Mouse (Mus musculus) lung, adult 2 months (tissue): ENCODE measurements around the gene Nsmf. TPM values are rescaled to one million over a fixed set of nuclear protein-coding genes. Genes with fewer than 3 reads are reported as not detected.

Source experiments
- DNase-seq: peaks from one replicate; pipeline ENCODE4 v3.0.0; 2022
- H3K4me1 ChIP-seq: fragments of 200-500 bp; 2 replicates; pipeline ENCODE4 v1.6.1; 2011; ENCODE audit warnings: low read length; ENCODE audit not compliant: control insufficient read depth, insufficient read depth
- H3K4me3 ChIP-seq: fragments of 200-500 bp; replicated peaks from 2 replicates; pipeline ENCODE3; 2011; ENCODE audit warnings: low read depth, mild to moderate bottlenecking, control low read depth, low read length; ENCODE audit errors: extremely low read depth
- CTCF ChIP-seq: fragments of 200-500 bp; IDR thresholded peaks from 2 replicates; pipeline ENCODE4 v1.5.1; 2011; ENCODE audit warnings: mild to moderate bottlenecking, low read length, control low read depth; ENCODE audit not compliant: insufficient read depth
- POLR2A ChIP-seq: fragments of 200-500 bp; IDR thresholded peaks from 2 replicates; pipeline ENCODE4 v1.6.1; 2011; ENCODE audit warnings: low read depth, mild to moderate bottlenecking, control low read depth, low read length, borderline replicate concordance; ENCODE audit errors: extremely low read depth
- WGBS: fragments of 180-500 bp; shearing (Covaris S2); methylation state at CpG from one replicate; pipeline ENCODE4 v1.1.7; 2018; 5-methylcytosine and 5-hydroxymethylcytosine counted together
- polyA plus RNA-seq: library from polyadenylated mRNA; depleted of rRNA; stranded (reverse); fragments of >200 nt; gene quantifications from 2 replicates; pipeline ENCODE4 v1.2.3, GENCODE M21; 2012; rRNA removed

Gene Nsmf
- polyA plus RNA-seq, 1 experiment = 124 TPM

DNA sequence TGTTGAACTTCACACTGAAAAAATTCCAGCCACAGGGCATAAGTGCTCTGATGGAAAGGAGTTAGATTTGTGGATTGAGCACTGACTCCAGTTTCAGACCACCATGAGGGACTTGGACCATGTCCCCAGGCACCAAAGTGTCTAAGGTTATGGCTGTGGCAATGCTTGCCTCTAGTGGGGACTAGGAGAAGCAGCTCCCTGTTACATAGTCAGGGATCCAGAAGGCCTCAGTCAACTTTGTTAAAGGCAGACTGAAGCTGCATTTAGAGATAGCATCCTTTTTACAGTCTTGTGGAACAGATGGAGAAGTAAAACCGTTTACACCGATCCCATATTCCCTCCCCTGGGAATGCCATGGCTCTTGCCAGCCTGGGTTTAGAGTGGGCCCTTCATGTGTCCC lies 50.0 kb downstream of the Nsmf start:
- H3K4me3 ChIP-seq = no peak overlapping the region
- no peak for TF ChIP-seq POLR2A
- no peak for TF ChIP-seq CTCF
- peaks cover 9% of the 10 kb centered on the region for H3K4me1 ChIP-seq
- no peak for DNase-seq
- WGBS = 79% methylated on average over 2 of the region's 2 CpGs

DNA sequence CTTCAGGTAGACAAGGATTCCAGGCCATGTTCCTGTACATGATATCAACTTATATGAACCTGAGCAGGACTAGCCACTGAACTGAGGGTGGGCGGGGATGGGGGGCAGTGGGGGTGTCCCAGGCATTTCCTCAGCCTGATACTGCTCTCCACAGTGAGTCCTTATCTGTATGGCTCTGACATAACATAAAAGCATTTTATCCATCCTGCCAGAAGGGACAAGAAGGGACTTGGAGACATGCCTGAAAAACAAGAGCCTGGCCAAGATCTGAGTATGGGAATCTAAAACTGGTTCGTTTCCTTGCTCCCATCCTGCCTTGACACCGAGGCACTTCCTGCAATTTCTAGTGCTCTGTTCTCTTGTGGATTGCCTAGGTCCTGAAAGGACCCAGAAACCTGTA lies 51.9 kb downstream of the Nsmf start:
- no peak for DNase-seq
- Histone ChIP-seq H3K4me3 (no peak overlapping the region), H3K4me1 (peaks cover 26% of the 10 kb centered on the region)
- TF ChIP-seq CTCF (no peak), POLR2A (no peak)
- WGBS = 33% methylated on average over 3 of the region's 3 CpGs

DNA sequence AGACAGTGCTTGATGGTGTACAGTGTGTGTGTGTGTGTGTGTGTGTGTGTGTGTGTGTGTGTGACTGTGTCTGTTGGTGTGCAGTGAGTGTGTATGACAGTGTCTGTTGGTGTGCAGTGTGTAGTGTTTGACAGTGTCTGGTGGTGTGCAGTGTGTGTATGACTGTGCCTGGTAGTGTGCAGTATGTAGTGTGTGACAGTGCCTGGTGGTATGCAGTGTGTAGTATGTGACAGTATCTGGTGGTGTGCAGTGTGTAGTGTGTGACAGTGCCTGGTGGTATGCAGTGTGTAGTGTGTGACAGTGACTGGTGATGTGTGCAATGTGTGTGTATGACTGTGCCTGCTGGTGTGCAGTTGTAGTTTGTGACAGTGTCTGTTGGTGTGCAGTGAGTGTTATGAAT lies 55.3 kb downstream of the Nsmf start:
- no peak overlapping the region for H3K4me3 ChIP-seq
- TF ChIP-seq CTCF (no peak), POLR2A (no peak)
- peaks cover 31% of the 10 kb centered on the region for H3K4me1 ChIP-seq
- DNase-seq = no peak

DNA sequence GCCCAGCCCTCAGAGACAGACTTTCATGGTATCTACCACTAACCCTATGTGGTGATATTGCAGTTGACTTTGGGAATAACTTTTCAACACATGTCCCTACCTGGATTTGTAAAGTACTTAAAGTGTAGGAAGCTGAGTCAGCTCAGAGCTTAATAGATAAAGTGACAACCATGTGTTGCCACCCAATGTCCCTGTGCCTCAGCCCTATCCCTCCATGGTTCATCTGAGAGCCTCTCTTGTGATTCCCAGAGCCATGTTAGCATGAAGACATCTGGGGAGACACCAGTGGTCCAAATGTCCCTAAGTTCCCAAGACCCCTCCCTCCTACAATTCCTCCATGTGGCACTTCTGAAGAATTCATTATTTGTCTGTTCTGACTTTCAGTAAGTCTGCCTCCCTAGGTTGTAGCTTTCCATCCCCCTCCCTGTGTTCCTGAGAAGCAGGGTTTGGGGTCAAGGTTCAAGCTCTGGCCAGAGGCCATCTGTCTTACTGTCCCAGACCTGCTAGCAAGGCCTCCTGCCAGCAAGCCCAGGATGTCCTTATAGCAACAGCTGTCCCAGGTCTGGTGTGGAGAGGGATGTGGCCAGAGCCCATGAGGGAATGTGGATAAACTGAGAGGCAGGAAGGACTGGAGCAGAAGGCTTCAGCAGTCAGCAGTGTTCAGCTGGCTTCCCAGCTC lies 56.5 kb downstream of the Nsmf start:
- DNase-seq = no peak

DNA sequence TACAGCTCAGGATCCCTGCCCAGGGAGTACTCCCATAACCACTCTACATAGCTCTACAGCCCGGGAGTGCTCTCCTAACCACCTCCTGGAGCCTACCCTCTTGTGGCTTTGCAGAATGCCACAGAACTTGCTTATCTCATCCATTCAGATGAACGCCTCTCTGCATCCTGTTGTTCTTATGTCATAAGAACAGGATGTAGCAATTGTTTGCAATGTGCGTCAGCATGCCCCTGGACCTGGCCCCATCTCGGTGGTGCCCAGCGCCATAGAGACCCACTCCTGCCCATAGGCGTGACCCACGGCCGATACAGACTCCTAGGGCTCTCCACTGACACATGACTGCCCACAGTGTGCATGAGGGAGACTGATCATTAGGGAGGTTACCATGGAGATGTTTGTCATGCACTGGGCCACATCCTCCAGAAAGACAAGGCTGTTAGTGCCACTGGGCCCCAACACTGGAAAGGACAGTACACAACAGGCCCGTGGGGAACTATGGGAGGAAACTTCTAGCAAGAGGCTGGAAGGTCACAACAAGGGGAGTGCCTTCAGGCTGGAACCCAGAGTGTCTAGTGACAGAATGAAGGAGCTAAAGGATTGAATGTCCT lies 57.1 kb downstream of the Nsmf start:
- TF ChIP-seq POLR2A = peak; percentile 44; the same call in 1 of the 2 replicates
- TF ChIP-seq CTCF = no peak
- 16% methylated on average over 9 of the region's 9 CpGs for WGBS
- Histone ChIP-seq H3K4me1 (peaks cover 29% of the 10 kb centered on the region), H3K4me3 (no peak overlapping the region)
- peak; percentile 62 for DNase-seq

More for the DNA sequence above, 56.5 kb downstream of the Nsmf start:
- H3K4me3 ChIP-seq = no peak overlapping the region
- peaks cover 31% of the 10 kb centered on the region for H3K4me1 ChIP-seq
- no peak for TF ChIP-seq CTCF
- TF ChIP-seq POLR2A = no peak

Other genes starting within 250 kb of the Nsmf start
- 41.3 and 57.3 TPM in 2 replicates for gene Ehmt1, start 134.7 kb upstream of the Nsmf start, polyA plus RNA-seq
- 221 and 242 TPM in 2 replicates for gene Arrdc1, start 119.1 kb upstream of the Nsmf start, polyA plus RNA-seq
- gene Zmynd19, start 104.6 kb upstream of the Nsmf start, polyA plus RNA-seq = 3.7 and 5.5 TPM in 2 replicates
- gene Dph7, start 92.0 kb upstream of the Nsmf start, polyA plus RNA-seq = 12.8 and 17.6 TPM in 2 replicates
- 17.8 and 23.4 TPM in 2 replicates for gene Mrpl41, start 79.3 kb upstream of the Nsmf start, polyA plus RNA-seq
- gene Pnpla7, start 78.3 kb upstream of the Nsmf start, polyA plus RNA-seq = 17.6 and 26.9 TPM in 2 replicates
- gene Entpd8, start 25.9 kb downstream of the Nsmf start, polyA plus RNA-seq = 2.0 and 2.6 TPM in 2 replicates
- gene Noxa1, start 40.8 kb downstream of the Nsmf start, polyA plus RNA-seq = 2.1 and 2.4 TPM in 2 replicates
- 46.0 and 69.2 TPM in 2 replicates for gene Nrarp, start 126.4 kb downstream of the Nsmf start, polyA plus RNA-seq
- 52.8 and 54.9 TPM in 2 replicates for gene Tor4a, start 142.5 kb downstream of the Nsmf start, polyA plus RNA-seq
- gene Nelfb, start 157.1 kb downstream of the Nsmf start, polyA plus RNA-seq = 58.0 and 94.5 TPM in 2 replicates
- not detected in 2 replicates for gene Stpg3, start 160.3 kb downstream of the Nsmf start, polyA plus RNA-seq
- gene Fam166a, start 164.4 kb downstream of the Nsmf start, polyA plus RNA-seq = 0.17 TPM in 1 of 2 replicates, not detected in the other
- 490 and 623 TPM in 2 replicates for gene Tubb4b, start 170.3 kb downstream of the Nsmf start, polyA plus RNA-seq
- not detected in 2 replicates for gene Slc34a3, start 180.0 kb downstream of the Nsmf start, polyA plus RNA-seq
- 0.76 TPM in 1 of 2 replicates, not detected in the other for gene Rnf224, start 182.4 kb downstream of the Nsmf start, polyA plus RNA-seq
- gene Rnf208, start 187.9 kb downstream of the Nsmf start, polyA plus RNA-seq = 14.1 and 28.6 TPM in 2 replicates
- gene Cysrt1, start 188.1 kb downstream of the Nsmf start, polyA plus RNA-seq = 120 TPM in 1 of 2 replicates, not detected in the other
- gene AL732309.1, start 192.5 kb downstream of the Nsmf start, polyA plus RNA-seq = 15.0 and 20.9 TPM in 2 replicates
- 53.5 and 54.5 TPM in 2 replicates for gene Tmem203, start 201.1 kb downstream of the Nsmf start, polyA plus RNA-seq
- 17.4 and 24.3 TPM in 2 replicates for gene Tprn, start 208.3 kb downstream of the Nsmf start, polyA plus RNA-seq
- gene Ssna1, start 218.1 kb downstream of the Nsmf start, polyA plus RNA-seq = 41.6 and 49.5 TPM in 2 replicates
- 82.1 and 133 TPM in 2 replicates for gene Anapc2, start 218.1 kb downstream of the Nsmf start, polyA plus RNA-seq
- gene Tmem210, start 233.8 kb downstream of the Nsmf start, polyA plus RNA-seq = 0.40 TPM in 1 of 2 replicates, not detected in the other
- 52.8 and 59.6 TPM in 2 replicates for gene Lrrc26, start 235.6 kb downstream of the Nsmf start, polyA plus RNA-seq